Mouse (Mus musculus): ENCODE measurements around the gene Olfr406.

- no peak for TF ChIP-seq CTCF (IDR thresholded peaks at IDR 0.05; ENCODE audit: low read depth)
- no peak for TF ChIP-seq EP300 (IDR thresholded peaks at IDR 0.05; ENCODE audit: low read depth)
Observed at GRCm38 (mm10) chr11:74241201-74241600, 18.4 kb upstream of the Olfr406 start.
